Mouse (Mus musculus) layer of hippocampus, adult 18-20 months (tissue): ENCODE results near the gene Slc39a13. TPM values are rescaled to one million over a fixed set of nuclear protein-coding genes. Genes with fewer than 3 reads are reported as not detected.
"Not testable (repeated sequence)": the region's sequence is repeated elsewhere in the genome, so short reads cannot be mapped to it uniquely, and the experiment has no call there.

Experiments used
- DNase-seq, 2 experiments: peaks; one replicate each; pipeline ENCODE4 v3.0.0; 2022; ENCODE audit warnings: low spot score in 2 of 2
- total RNA-seq, 2 experiments: library from RNA; stranded (reverse); gene quantifications; 2 replicates each; pipeline ENCODE4 v1.2.3; 2021

The Slc39a13 gene
- total RNA-seq, 2 experiments from 2014 or later: 26.2 to 32.7 TPM

- no peak for DNase-seq
Observed at GRCm38 (mm10) chr2:91027391-91028214, 42.6 kb downstream of the Slc39a13 start.

GRCm38 (mm10) chr2:91026491-91026890, 43.7 kb downstream of the Slc39a13 start:
- DNase-seq: no peak

GRCm38 (mm10) chr2:91025081-91025516, 45.1 kb downstream of the Slc39a13 start:
- DNase-seq: peak in 1 of 2 experiments; percentile 63

GRCm38 (mm10) chr2:91023956-91024355, 46.3 kb downstream of the Slc39a13 start:
- no peak for DNase-seq

GRCm38 (mm10) chr2:91023131-91023530, 47.1 kb downstream of the Slc39a13 start:
- DNase-seq: no peak

GRCm38 (mm10) chr2:91022266-91022665, 48.0 kb downstream of the Slc39a13 start:
- DNase-seq: not testable (repeated sequence)

GRCm38 (mm10) chr2:91019911-91020310, 50.3 kb downstream of the Slc39a13 start:
- DNase-seq: no peak

- DNase-seq: peak in 1 of 2 experiments; percentile 52
Observed at GRCm38 (mm10) chr2:91018061-91018788, 52.0 kb downstream of the Slc39a13 start.

GRCm38 (mm10) chr2:91015386-91015785, 54.8 kb downstream of the Slc39a13 start:
- no peak for DNase-seq

GRCm38 (mm10) chr2:91013881-91014280, 56.3 kb downstream of the Slc39a13 start:
- no peak for DNase-seq

Other genes starting within 250 kb of the Slc39a13 start
- gene Mtch2, start 223.3 kb downstream of the Slc39a13 start, total RNA-seq: 100 to 1,000 TPM; 102 to 110 TPM
- gene C1qtnf4, start 184.6 kb downstream of the Slc39a13 start, total RNA-seq: 100 to 1,000 TPM; 198 to 208 TPM
- gene Kbtbd4, start 165.7 kb downstream of the Slc39a13 start, total RNA-seq: 10 to 100 TPM; 37.1 to 37.9 TPM
- 100 to 1,000 TPM; 225 to 240 TPM for gene Ndufs3, start 165.6 kb downstream of the Slc39a13 start, total RNA-seq
- 100 to 1,000 TPM; 136 to 140 TPM for gene Celf1, start 130.0 kb downstream of the Slc39a13 start, total RNA-seq
- gene Rapsn, start 34.8 kb downstream of the Slc39a13 start, total RNA-seq: under 1 TPM; 0.23 to 0.57 TPM
- gene Psmc3, start 16.4 kb downstream of the Slc39a13 start, total RNA-seq: 100 to 1,000 TPM; 199 to 219 TPM
- 1 to 10 TPM; 2.8 to 4.0 TPM for gene Spi1, start 12.0 kb upstream of the Slc39a13 start, total RNA-seq
- gene Mybpc3, start 47.7 kb upstream of the Slc39a13 start, total RNA-seq: under 1 TPM; 0.12 to 0.18 TPM
- 100 to 1,000 TPM; 226 to 229 TPM for gene Madd, start 113.4 kb upstream of the Slc39a13 start, total RNA-seq
- 1 to 10 TPM; 3.9 to 4.3 TPM for gene Nr1h3, start 132.4 kb upstream of the Slc39a13 start, total RNA-seq
- 10 to 100 TPM; 52.5 to 53.5 TPM for gene Acp2, start 132.5 kb upstream of the Slc39a13 start, total RNA-seq
- 10 to 100 TPM in 1 of 2 experiments, 1 to 10 TPM in 1; 9.5 to 11.2 TPM for gene Ddb2, start 166.6 kb upstream of the Slc39a13 start, total RNA-seq
- gene Pacsin3, start 185.5 kb upstream of the Slc39a13 start, total RNA-seq: 10 to 100 TPM; 26.8 to 31.6 TPM
- gene Arfgap2, start 194.6 kb upstream of the Slc39a13 start, total RNA-seq: 10 to 100 TPM; 68.2 to 68.8 TPM